Mouse (Mus musculus): ENCODE results near the gene Arhgef28. TPM values are rescaled to one million over a fixed set of nuclear protein-coding genes. Genes with fewer than 3 reads are reported as not detected.
"Not testable (repeated sequence)": the region's sequence is repeated elsewhere in the genome, so short reads cannot be mapped to it uniquely, and the experiment has no call there.

Arhgef28 gene
- polyA plus RNA-seq, 1 experiment from 2014 or later = 10.3 TPM

- Histone ChIP-seq H3K9ac (ENCODE audit: low read length) (no peak overlapping the region), H3K4me1 (ENCODE audit: control insufficient read depth, insufficient read depth, low read length) (peaks cover 9% of the 10 kb centered on the region; the same call in 1 of the 2 replicates), H3K27ac (ENCODE audit: low read length) (peak overlapping the region; percentile 58), H3K4me2 (ENCODE audit: low read depth, low read length) (no peak overlapping the region), H3K36me3 (ENCODE audit: control insufficient read depth, insufficient read depth) (no peaks in the 10 kb centered on the region), H3K9me3 (replicated peaks; ENCODE audit: control insufficient read depth, low read length) (peaks cover 5% of the 10 kb centered on the region; the same call in 1 of the 2 replicates), H3K27me3 (ENCODE audit: control insufficient read depth, insufficient read depth, low read length) (no peaks in the 10 kb centered on the region), H3K4me3 (ENCODE audit: low read length) (no peak overlapping the region)
- 63% methylated on average over 5 of the region's 5 CpGs for WGBS
- no peak for ATAC-seq (replicated peaks; ENCODE audit: extremely low read depth, insufficient read depth, low FRiP score)
Measured at GRCm38 (mm10) chr13:98027122-98027521, 179.1 kb downstream of the Arhgef28 start.

- H3K4me1 ChIP-seq (ENCODE audit: control insufficient read depth, insufficient read depth, low read length) = peaks cover 9% of the 10 kb centered on the region; the same call in 1 of the 2 replicates
- no peak overlapping the region for H3K27ac ChIP-seq (ENCODE audit: low read length)
- H3K27me3 ChIP-seq (ENCODE audit: control insufficient read depth, insufficient read depth, low read length) = no peaks in the 10 kb centered on the region
- H3K9ac ChIP-seq (ENCODE audit: low read length) = no peak overlapping the region
- WGBS = 68% methylated on average over 26 of the region's 26 CpGs
- peaks cover 5% of the 10 kb centered on the region; the same call in 1 of the 2 replicates for H3K9me3 ChIP-seq (replicated peaks; ENCODE audit: control insufficient read depth, low read length)
- H3K36me3 ChIP-seq (ENCODE audit: control insufficient read depth, insufficient read depth) = no peaks in the 10 kb centered on the region
- peak overlapping the region; percentile 31; the same call in 1 of the 2 replicates for H3K4me2 ChIP-seq (ENCODE audit: low read depth, low read length)
- no peak overlapping the region; the same call in 1 of the 2 replicates for H3K4me3 ChIP-seq (ENCODE audit: low read length)
- no peak for ATAC-seq (replicated peaks; ENCODE audit: extremely low read depth, insufficient read depth, low FRiP score)
Measured at GRCm38 (mm10) chr13:98025706-98026504, 180.3 kb downstream of the Arhgef28 start.

- Histone ChIP-seq H3K9me3 (replicated peaks; ENCODE audit: control insufficient read depth, low read length) (peaks cover 5% of the 10 kb centered on the region; the same call in 1 of the 2 replicates), H3K9ac (ENCODE audit: low read length) (no peak overlapping the region), H3K27me3 (ENCODE audit: control insufficient read depth, insufficient read depth, low read length) (no peaks in the 10 kb centered on the region), H3K4me3 (ENCODE audit: low read length) (no peak overlapping the region; the same call in 1 of the 2 replicates), H3K27ac (ENCODE audit: low read length) (no peak overlapping the region), H3K36me3 (ENCODE audit: control insufficient read depth, insufficient read depth) (no peaks in the 10 kb centered on the region), H3K4me2 (ENCODE audit: low read depth, low read length) (no peak overlapping the region), H3K4me1 (ENCODE audit: control insufficient read depth, insufficient read depth, low read length) (peaks cover 9% of the 10 kb centered on the region; the same call in 1 of the 2 replicates)
- no peak for ATAC-seq (replicated peaks; ENCODE audit: extremely low read depth, insufficient read depth, low FRiP score)
- WGBS = 81% methylated on average over 7 of the region's 7 CpGs
Measured at GRCm38 (mm10) chr13:98025162-98025561, 181.1 kb downstream of the Arhgef28 start.

GRCm38 (mm10) chr13:98024680-98025079 lies 181.6 kb downstream of the Arhgef28 start:
- Histone ChIP-seq H3K36me3 (ENCODE audit: control insufficient read depth, insufficient read depth) (no peaks in the 10 kb centered on the region), H3K4me3 (ENCODE audit: low read length) (no peak overlapping the region), H3K27ac (ENCODE audit: low read length) (no peak overlapping the region), H3K4me2 (ENCODE audit: low read depth, low read length) (no peak overlapping the region), H3K9me3 (replicated peaks; ENCODE audit: control insufficient read depth, low read length) (peaks cover 5% of the 10 kb centered on the region; the same call in 1 of the 2 replicates), H3K9ac (ENCODE audit: low read length) (no peak overlapping the region), H3K27me3 (ENCODE audit: control insufficient read depth, insufficient read depth, low read length) (no peaks in the 10 kb centered on the region), H3K4me1 (ENCODE audit: control insufficient read depth, insufficient read depth, low read length) (peaks cover 9% of the 10 kb centered on the region; the same call in 1 of the 2 replicates)
- WGBS = 90% methylated on average over 12 of the region's 12 CpGs
- no peak for ATAC-seq (replicated peaks; ENCODE audit: extremely low read depth, insufficient read depth, low FRiP score)

- no peaks in the 10 kb centered on the region for H3K36me3 ChIP-seq (ENCODE audit: control insufficient read depth, insufficient read depth)
- no peak overlapping the region for H3K4me3 ChIP-seq (ENCODE audit: low read length)
- no peak overlapping the region for H3K27ac ChIP-seq (ENCODE audit: low read length)
- H3K4me1 ChIP-seq (ENCODE audit: control insufficient read depth, insufficient read depth, low read length) = no peaks in the 10 kb centered on the region
- H3K4me2 ChIP-seq (ENCODE audit: low read depth, low read length) = no peak overlapping the region
- H3K27me3 ChIP-seq (ENCODE audit: control insufficient read depth, insufficient read depth, low read length) = no peaks in the 10 kb centered on the region
- 73% methylated on average over 4 of the region's 4 CpGs for WGBS
- H3K9me3 ChIP-seq (replicated peaks; ENCODE audit: control insufficient read depth, low read length) = peaks cover 5% of the 10 kb centered on the region; the same call in 1 of the 2 replicates
- H3K9ac ChIP-seq (ENCODE audit: low read length) = no peak overlapping the region
- ATAC-seq (replicated peaks; ENCODE audit: extremely low read depth, insufficient read depth, low FRiP score) = no peak
Measured at GRCm38 (mm10) chr13:98021906-98022305, 184.3 kb downstream of the Arhgef28 start.

DNA sequence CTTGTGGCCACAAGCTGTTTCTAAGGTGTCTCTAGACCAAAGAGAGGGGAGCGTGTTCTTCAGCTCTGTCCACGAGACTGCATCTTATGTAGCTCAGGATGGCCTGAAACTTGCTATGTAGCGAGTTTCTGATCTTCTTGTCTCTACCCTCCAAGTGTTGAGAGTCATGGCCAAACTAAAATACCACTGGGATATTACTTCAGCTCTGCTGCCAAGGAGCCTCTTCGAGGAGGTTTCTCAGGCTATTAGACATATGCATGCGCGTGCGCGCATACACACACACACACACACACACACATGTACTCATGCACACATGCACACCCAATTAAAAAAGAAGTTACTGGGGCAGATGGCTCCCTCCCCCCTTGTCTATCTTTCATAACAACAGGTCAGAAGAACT lies 187.4 kb downstream of the Arhgef28 start:
- not testable (repeated sequence) for H3K27ac ChIP-seq (ENCODE audit: low read length); H3K27me3 ChIP-seq (ENCODE audit: control insufficient read depth, insufficient read depth, low read length); H3K4me1 ChIP-seq (ENCODE audit: control insufficient read depth, insufficient read depth, low read length); H3K36me3 ChIP-seq (ENCODE audit: control insufficient read depth, insufficient read depth); H3K9me3 ChIP-seq (replicated peaks; ENCODE audit: control insufficient read depth, low read length); ATAC-seq (replicated peaks; ENCODE audit: extremely low read depth, insufficient read depth, low FRiP score); H3K9ac ChIP-seq (ENCODE audit: low read length); H3K4me3 ChIP-seq (ENCODE audit: low read length); H3K4me2 ChIP-seq (ENCODE audit: low read depth, low read length)
- 91% methylated on average over 8 of the region's 8 CpGs for WGBS

GRCm38 (mm10) chr13:98016923-98017588 lies 189.2 kb downstream of the Arhgef28 start:
- Histone ChIP-seq H3K27ac (ENCODE audit: low read length) (no peak overlapping the region), H3K4me1 (ENCODE audit: control insufficient read depth, insufficient read depth, low read length) (no peaks in the 10 kb centered on the region), H3K9me3 (replicated peaks; ENCODE audit: control insufficient read depth, low read length) (no peaks in the 10 kb centered on the region), H3K4me3 (ENCODE audit: low read length) (peak overlapping the region; percentile 51), H3K9ac (ENCODE audit: low read length) (peak overlapping the region; percentile 51), H3K36me3 (ENCODE audit: control insufficient read depth, insufficient read depth) (no peaks in the 10 kb centered on the region), H3K4me2 (ENCODE audit: low read depth, low read length) (peak overlapping the region; percentile 83), H3K27me3 (ENCODE audit: control insufficient read depth, insufficient read depth, low read length) (peaks cover 8% of the 10 kb centered on the region; the same call in 1 of the 2 replicates)
- ATAC-seq (replicated peaks; ENCODE audit: extremely low read depth, insufficient read depth, low FRiP score) = peak; percentile 52; the same call in 1 of the 2 replicates
- 30% methylated on average over 12 of the region's 12 CpGs for WGBS

GRCm38 (mm10) chr13:98015981-98016922 lies 190.0 kb downstream of the Arhgef28 start:
- H3K4me2 ChIP-seq (ENCODE audit: low read depth, low read length) = peak overlapping the region; percentile 83
- H3K36me3 ChIP-seq (ENCODE audit: control insufficient read depth, insufficient read depth) = no peaks in the 10 kb centered on the region
- no peak for ATAC-seq (replicated peaks; ENCODE audit: extremely low read depth, insufficient read depth, low FRiP score)
- H3K27me3 ChIP-seq (ENCODE audit: control insufficient read depth, insufficient read depth, low read length) = peaks cover 8% of the 10 kb centered on the region; the same call in 1 of the 2 replicates
- no peaks in the 10 kb centered on the region for H3K4me1 ChIP-seq (ENCODE audit: control insufficient read depth, insufficient read depth, low read length)
- no peaks in the 10 kb centered on the region for H3K9me3 ChIP-seq (replicated peaks; ENCODE audit: control insufficient read depth, low read length)
- H3K4me3 ChIP-seq (ENCODE audit: low read length) = peak overlapping the region; percentile 51
- WGBS = 18% methylated on average over 33 of the region's 33 CpGs
- H3K9ac ChIP-seq (ENCODE audit: low read length) = peak overlapping the region; percentile 51
- H3K27ac ChIP-seq (ENCODE audit: low read length) = no peak overlapping the region

All from heart, embryonic 16.5 days (tissue).